Mouse (Mus musculus) spleen, postnatal 0 days (tissue): ENCODE data around the gene Syt17. TPM values are rescaled to one million over a fixed set of nuclear protein-coding genes. Genes with fewer than 3 reads are reported as not detected.

ENCODE experiments used
- polyA plus RNA-seq: library from polyadenylated mRNA; unstranded; fragments of >200 nt; fragmentation: Nextera tagmentation; extraction: Ambion mirVana; gene quantifications from 2 replicates; pipeline ENCODE4 v1.2.1, GENCODE M21; 2015

Syt17 gene
- 0.16 TPM in 1 of 2 replicates, not detected in the other for polyA plus RNA-seq

DNA sequence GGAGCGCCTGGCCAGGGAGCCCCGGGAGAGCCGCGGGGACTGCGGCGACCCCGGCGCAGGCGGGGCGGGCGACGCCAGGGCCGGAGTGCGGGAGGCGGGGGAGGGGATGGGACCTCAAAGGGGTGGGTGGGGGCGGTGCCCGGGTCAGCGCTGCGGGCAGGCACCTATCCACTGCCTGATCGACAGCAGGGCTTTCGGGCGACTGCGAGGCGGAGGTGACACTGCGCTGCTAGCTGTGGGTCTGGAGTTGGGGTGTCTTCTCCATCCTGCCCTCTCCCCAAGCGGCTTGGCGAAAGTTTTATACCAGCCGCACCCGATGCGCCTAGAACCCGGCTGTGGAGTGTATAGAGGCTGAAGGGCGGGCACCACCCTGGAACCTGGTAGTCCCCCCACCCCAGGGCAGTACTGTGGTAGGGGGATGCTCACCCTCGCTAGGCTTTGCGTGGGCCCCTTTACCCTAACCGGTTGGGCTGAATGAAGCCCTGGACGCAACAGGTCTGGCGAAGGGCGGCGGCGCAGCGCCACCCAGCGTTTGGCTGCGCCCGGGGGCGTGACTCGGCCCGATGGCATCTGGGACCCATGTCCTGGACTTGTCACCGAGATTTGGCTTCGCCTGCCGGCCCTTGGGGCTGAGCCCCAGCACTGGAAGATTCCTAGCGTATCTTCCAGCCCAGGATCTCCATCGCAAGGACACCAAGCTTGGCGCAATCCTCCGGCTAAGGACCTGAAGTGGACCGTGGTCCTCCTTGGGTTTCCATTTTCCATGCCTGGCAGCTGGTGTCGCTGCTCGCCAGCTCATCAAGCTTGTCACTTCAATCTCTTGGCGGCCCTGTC is at the start of gene Syt17:
Syt17 (minus strand) TSS at position 89 of the 834 bp plus-strand sequence.

GRCm38 (mm10) chr7:118491431-118492147 is 43.6 kb upstream of the Syt17 start, which contains the start of gene Itpripl2:
TSS of gene Itpripl2 (minus strand) at chr7:118491975.

Other genes with a start within 250 kb of the Syt17 start
- gene Smg1, start 204.6 kb downstream of the Syt17 start, polyA plus RNA-seq: 9.4 and 10.4 TPM in 2 replicates
- gene Itpripl2, start 43.8 kb upstream of the Syt17 start, polyA plus RNA-seq: 3.2 and 4.2 TPM in 2 replicates
- gene Coq7, start 85.1 kb upstream of the Syt17 start, polyA plus RNA-seq: 64.2 and 65.1 TPM in 2 replicates
- gene Tmc7, start 136.5 kb upstream of the Syt17 start, polyA plus RNA-seq: 0.28 and 0.76 TPM in 2 replicates
- gene Tmc5, start 149.1 kb upstream of the Syt17 start, polyA plus RNA-seq: 0.04 TPM in 1 of 2 replicates, not detected in the other